Mouse (Mus musculus) limb, embryonic 14.5 days (tissue): Measurements from ENCODE around the gene Mlc1. TPM values are rescaled to one million over a fixed set of nuclear protein-coding genes. Genes with fewer than 3 reads are reported as not detected.

Source experiments
- ATAC-seq: fragments of 200-750 bp; cut with Nextera tagmentation; 2 replicates; pipeline ENCODE4 v1.8.0; 2017; ENCODE audit warnings: low read depth, moderate number of reproducible peaks, moderate TSS enrichment; ENCODE audit not compliant: low FRiP score
- DNase-seq: peaks from one replicate; pipeline ENCODE4 v3.0.0-alpha.2; 2015; ENCODE audit warnings: low spot score
- H3K27ac ChIP-seq: fragments of 300-500 bp; sonication (generic); replicated peaks from 2 replicates; pipeline ENCODE4 v1.5.1; 2014; ENCODE audit warnings: low read depth, mild to moderate bottlenecking, low read length, moderate library complexity, mixed read lengths
- H3K27me3 ChIP-seq: fragments of 300-500 bp; sonication (generic); 2 replicates; pipeline ENCODE4 v1.6.1; 2014; ENCODE audit warnings: low read length, mixed read lengths; ENCODE audit not compliant: control insufficient read depth, insufficient read depth
- H3K36me3 ChIP-seq: fragments of 300-500 bp; sonication (generic); 2 replicates; pipeline ENCODE4 v1.6.1; 2014; ENCODE audit warnings: mild to moderate bottlenecking, low read length, moderate library complexity, mixed read lengths; ENCODE audit not compliant: control insufficient read depth, insufficient read depth
- H3K4me1 ChIP-seq: fragments of 300-500 bp; sonication (generic); 2 replicates; pipeline ENCODE4 v1.6.1; 2014; ENCODE audit warnings: antibody characterized with exemption, low read length, mixed read lengths; ENCODE audit not compliant: control insufficient read depth, insufficient read depth
- H3K4me2 ChIP-seq: fragments of 300-500 bp; sonication (generic); replicated peaks from 2 replicates; pipeline ENCODE4 v1.6.1; 2014; ENCODE audit warnings: low read depth, mild to moderate bottlenecking, low read length, moderate library complexity; ENCODE audit not compliant: severe bottlenecking
- H3K4me3 ChIP-seq: fragments of 300-500 bp; sonication (generic); replicated peaks from 2 replicates; pipeline ENCODE4 v1.5.1; 2014; ENCODE audit warnings: low read length
- H3K9ac ChIP-seq: fragments of 300-500 bp; sonication (generic); 2 replicates; pipeline ENCODE4 v1.6.1; 2014; ENCODE audit warnings: mild to moderate bottlenecking, low read depth, low read length, moderate library complexity; ENCODE audit not compliant: severe bottlenecking
- H3K9me3 ChIP-seq: fragments of 300-500 bp; sonication (generic); 2 replicates; pipeline ENCODE4 v1.6.1; 2016; ENCODE audit warnings: low read length; ENCODE audit not compliant: control insufficient read depth
- POLR2A ChIP-seq: fragments of 200-500 bp; IDR thresholded peaks from 2 replicates; pipeline ENCODE4 v1.8.0; 2012; ENCODE audit warnings: inconsistent platforms, mild to moderate bottlenecking, moderate library complexity, borderline replicate concordance; ENCODE audit not compliant: insufficient read depth, insufficient read length; ENCODE audit errors: extremely low read depth
- WGBS: fragments of 180-500 bp; shearing (Covaris S2); extraction: QIAGEN DNeasy Blood & Tissue Kit; methylation state at CpG from one replicate; pipeline ENCODE4 v1.1.7; 2014; 5-methylcytosine and 5-hydroxymethylcytosine counted together
- polyA plus RNA-seq, 2 experiments: library from polyadenylated mRNA; depleted of rRNA in 1 of 2; stranded (reverse) in 1 of 2; unstranded in 1 of 2; fragments of >200 nt; fragmentation: Nextera tagmentation in 1 of 2; extraction: Ambion mirVana in 1 of 2; gene quantifications; 2 replicates each; pipeline versions ENCODE4 v1.2.1 to v1.2.3; 2012 to 2014

The Mlc1 gene
- polyA plus RNA-seq, 2 experiments = 0.12 to 0.36 TPM

DNA sequence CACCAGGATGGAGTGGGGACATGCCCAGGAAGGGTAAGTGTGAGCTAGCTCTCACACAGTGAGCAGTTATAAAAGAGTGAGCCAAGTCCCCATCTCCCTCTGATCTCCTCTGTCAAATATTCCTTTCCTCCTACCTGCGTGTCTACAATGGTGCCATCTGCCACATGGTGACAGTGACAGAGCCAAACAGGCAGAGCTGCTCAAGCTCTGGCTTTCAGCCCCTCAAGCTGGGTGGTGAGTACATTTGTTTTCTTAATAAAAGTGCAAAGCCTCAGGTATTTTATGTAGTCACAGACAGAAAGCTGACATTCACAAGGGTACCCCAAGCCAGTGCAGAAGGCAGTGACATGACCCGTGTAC lies 41.5 kb downstream of the Mlc1 start:
- 82% methylated on average over 2 of the region's 2 CpGs for WGBS
- TF ChIP-seq POLR2A = no peak
- Histone ChIP-seq H3K27me3 (no peaks in the 10 kb centered on the region), H3K9ac (no peak overlapping the region), H3K27ac (no peak overlapping the region), H3K4me3 (no peak overlapping the region), H3K4me1 (no peaks in the 10 kb centered on the region), H3K36me3 (no peaks in the 10 kb centered on the region), H3K4me2 (no peak overlapping the region), H3K9me3 (no peaks in the 10 kb centered on the region)
- no peak for ATAC-seq
- no peak for DNase-seq

DNA sequence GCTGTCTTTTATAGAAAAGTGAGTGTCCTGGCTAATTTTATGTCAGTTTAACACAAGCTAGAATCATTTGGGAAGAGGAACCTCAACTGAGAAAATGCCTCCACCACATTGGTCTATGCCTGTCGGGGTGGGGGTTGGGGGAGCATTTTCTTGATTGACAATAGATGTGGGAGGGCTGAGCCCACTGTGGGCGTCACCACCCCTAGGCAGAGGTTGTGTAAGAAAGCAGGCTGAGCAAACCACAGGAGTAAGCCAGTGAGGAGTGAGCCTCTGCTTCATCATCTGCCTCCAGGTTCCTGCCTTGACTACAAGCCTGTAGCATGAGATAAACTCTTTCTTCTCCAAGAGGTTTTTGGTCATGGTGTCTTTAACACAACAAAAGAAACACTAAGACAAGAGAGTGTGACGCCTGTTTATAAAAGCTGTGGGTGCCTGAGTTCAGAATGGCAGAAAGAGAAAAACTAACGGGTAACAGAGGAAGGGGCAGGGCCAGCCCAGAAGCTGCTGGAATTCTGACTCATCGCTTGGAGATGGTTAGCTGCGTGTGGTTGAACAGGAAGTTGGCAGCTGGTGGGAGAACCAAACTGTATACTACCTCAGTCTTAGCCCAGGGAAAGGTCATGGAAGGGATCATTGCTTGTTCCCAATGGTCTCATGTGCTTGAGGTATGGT lies 42.1 kb downstream of the Mlc1 start:
- DNase-seq = no peak
- Histone ChIP-seq H3K9me3 (no peaks in the 10 kb centered on the region), H3K27me3 (no peaks in the 10 kb centered on the region), H3K4me2 (no peak overlapping the region), H3K36me3 (no peaks in the 10 kb centered on the region), H3K4me3 (no peak overlapping the region), H3K9ac (no peak overlapping the region), H3K4me1 (no peaks in the 10 kb centered on the region), H3K27ac (no peak overlapping the region)
- WGBS = 68% methylated on average over 6 of the region's 6 CpGs
- no peak for TF ChIP-seq POLR2A
- ATAC-seq = no peak

DNA sequence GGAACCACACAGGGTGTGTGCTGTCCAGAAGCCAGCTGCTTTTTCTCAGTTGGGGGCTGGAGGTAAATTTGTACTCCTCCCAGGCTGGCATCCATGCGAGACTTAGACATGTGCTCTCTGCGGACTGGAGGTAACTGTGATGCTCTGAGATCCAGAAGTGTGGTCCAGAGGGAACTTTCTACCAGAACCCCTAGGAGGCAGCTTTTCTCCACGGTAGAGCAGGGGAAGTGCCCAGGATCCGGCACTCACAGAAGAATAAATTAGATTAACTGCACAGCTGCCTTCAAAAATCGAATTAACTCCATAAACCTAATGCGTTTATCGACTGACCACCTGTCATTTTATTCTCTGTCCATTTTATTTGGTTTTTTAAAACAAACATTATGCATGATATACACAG lies 44.7 kb downstream of the Mlc1 start:
- Histone ChIP-seq H3K27ac (no peak overlapping the region), H3K9ac (no peak overlapping the region), H3K4me2 (no peak overlapping the region), H3K4me3 (no peak overlapping the region), H3K4me1 (no peaks in the 10 kb centered on the region), H3K36me3 (no peaks in the 10 kb centered on the region), H3K27me3 (no peaks in the 10 kb centered on the region), H3K9me3 (no peaks in the 10 kb centered on the region)
- TF ChIP-seq POLR2A = no peak
- WGBS = 63% methylated on average over 7 of the region's 7 CpGs
- DNase-seq (no peak), ATAC-seq (no peak)

DNA sequence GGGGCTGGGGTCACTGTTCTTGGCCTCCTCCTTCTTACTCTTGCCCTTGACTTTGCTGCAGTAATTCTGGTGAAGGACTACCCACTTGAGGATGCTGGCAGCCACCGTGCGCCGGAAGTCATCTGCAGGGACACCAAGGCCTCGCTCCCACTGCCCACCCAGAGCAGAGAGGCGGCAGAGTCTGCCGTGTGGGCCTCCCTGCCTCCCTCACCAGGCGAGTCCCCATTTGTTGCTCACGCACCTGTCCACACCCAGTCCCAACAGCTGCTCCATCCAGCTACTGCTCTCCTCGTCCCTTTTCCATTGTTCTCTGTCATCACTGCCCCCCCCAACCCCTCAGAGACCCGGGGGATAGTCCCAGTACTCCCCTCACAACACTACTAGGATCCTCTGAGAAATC lies 46.1 kb downstream of the Mlc1 start:
- no peak for ATAC-seq

DNA sequence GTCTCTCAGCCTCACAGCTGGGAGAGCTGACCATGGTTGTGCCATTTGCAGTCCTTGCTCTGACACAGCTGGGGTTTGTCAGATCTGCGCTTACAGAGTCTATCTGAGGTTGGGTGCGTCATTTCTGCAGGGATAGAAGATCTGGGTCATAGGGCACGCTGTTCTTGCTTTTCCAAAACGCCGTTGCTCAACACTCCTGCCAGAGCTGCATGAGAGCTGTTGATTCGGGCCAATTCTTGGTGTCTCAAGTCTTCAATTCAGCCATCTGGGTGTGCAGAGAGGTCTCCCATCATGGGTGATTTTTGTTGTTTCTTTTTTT lies 56.9 kb downstream of the Mlc1 start:
- WGBS = 79% methylated on average over 6 of the region's 6 CpGs
- no peak for TF ChIP-seq POLR2A
- Histone ChIP-seq H3K36me3 (no peaks in the 10 kb centered on the region), H3K4me1 (no peaks in the 10 kb centered on the region), H3K27me3 (no peaks in the 10 kb centered on the region), H3K9ac (no peak overlapping the region), H3K4me3 (no peak overlapping the region), H3K9me3 (no peaks in the 10 kb centered on the region), H3K27ac (no peak overlapping the region), H3K4me2 (no peak overlapping the region)
- ATAC-seq (no peak), DNase-seq (no peak)

More for the DNA sequence above, 46.1 kb downstream of the Mlc1 start:
- no peak overlapping the region for H3K4me3 ChIP-seq
- TF ChIP-seq POLR2A = no peak
- no peaks in the 10 kb centered on the region for H3K9me3 ChIP-seq
- no peak overlapping the region for H3K4me2 ChIP-seq
- no peaks in the 10 kb centered on the region for H3K4me1 ChIP-seq
- no peak overlapping the region for H3K27ac ChIP-seq
- H3K27me3 ChIP-seq = no peaks in the 10 kb centered on the region
- DNase-seq = no peak
- H3K36me3 ChIP-seq = no peaks in the 10 kb centered on the region
- WGBS = 87% methylated on average over 10 of the region's 10 CpGs
- no peak overlapping the region for H3K9ac ChIP-seq
